Mouse (Mus musculus) brain, adult 2 months (tissue): ENCODE data around the gene Riok2.
A peak's percentile ranks its signal among the peaks of the same experiment; 100 is the strongest.
"Not testable (repeated sequence)": the region's sequence is repeated elsewhere in the genome, so short reads cannot be mapped to it uniquely, and the experiment has no call there.

Experiments
- DNase-seq: peaks from one replicate; pipeline ENCODE4 v3.0.0; 2011; ENCODE audit warnings: low read depth, low spot score

Gene Riok2

DNA sequence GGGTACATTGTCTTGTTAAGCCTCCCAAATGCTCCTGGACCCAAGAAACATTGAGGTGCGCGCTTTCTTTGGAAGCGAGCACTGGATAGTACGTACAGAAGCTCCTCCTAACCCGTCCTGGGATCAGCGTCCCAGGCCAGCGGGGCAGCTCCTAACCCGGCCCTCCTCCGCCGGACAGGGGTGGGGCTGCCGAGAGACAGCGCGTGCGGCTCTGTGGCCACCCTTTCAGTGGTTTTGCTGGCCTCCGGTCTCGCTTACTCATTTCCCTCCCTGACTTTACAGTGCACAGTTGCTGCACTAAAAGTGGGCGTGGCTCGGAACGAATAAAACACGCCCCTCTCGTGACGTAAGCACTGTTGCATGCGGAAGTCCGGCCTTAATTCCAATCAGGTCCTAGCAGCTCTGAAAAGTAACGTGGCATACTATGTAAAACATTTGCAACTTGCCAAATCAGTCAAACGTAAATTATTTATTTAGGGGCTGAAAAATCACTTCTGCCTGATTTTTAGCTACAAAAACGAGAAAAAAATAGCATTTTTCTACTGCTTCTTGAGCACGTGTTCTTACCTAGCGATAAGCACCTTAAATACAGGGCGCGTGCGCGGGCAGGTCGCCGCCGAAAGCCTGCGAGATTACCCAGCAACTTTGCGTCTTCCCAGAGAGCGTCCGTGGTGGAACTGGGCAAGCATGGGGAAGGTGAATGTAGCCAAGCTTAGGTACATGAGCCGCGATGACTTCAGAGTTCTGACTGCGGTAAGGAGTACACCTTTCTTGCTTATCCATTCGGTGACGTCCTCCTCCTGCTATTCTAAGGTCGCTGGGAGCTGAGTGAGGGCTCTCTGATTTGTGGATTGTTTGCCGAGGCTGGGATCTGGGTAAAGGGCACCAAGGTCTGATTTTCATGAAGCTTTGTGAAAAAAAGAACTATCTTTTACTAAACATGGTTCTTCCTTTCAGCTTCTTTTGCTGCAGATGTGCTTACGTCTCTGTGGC is at the start of gene Riok2:
TSS of gene Riok2 (plus strand) at position 392 of the 993 bp plus-strand sequence.
- peak; percentile 99 for DNase-seq

DNA sequence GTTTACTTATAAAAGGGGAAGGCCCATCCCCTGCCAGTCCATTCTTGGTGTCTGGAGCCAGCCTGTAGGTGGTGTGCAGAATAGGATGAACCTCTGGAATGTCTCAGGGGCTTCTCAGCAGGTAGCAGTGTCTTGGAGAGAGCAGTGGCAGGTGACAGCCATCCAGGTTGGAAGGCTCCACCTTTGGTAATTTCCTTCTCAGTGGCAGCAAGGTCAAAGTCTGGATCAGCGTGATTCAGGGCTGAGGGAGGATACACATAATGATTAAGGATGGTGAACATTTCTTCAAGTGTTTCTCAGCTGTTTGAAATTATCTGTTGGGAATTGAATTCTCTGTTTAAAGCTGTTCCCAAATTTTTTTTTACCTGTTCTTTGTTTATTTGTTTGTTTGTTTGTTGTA is 48.1 kb upstream of the Riok2 start:
- not testable (repeated sequence) for DNase-seq

DNA sequence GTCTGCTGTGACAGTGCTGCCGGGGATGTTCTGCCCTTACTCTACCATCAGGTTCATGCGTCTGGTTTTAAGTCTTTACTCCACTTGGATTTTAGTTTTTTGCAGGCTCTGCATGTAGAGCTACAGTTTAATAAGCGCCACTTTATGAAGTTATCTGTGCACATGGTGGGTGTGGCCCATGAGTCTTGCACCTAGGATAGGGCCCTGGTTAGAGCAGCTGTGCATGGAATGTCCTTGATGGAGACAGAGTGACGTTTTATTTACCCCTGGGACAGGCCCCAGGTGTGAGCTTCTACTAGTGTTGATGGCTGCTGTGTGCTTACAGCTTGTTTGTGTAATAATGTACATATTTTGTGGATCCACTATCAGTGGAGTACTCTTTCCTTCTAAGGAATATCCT is 47.5 kb upstream of the Riok2 start:
- DNase-seq: no peak

DNA sequence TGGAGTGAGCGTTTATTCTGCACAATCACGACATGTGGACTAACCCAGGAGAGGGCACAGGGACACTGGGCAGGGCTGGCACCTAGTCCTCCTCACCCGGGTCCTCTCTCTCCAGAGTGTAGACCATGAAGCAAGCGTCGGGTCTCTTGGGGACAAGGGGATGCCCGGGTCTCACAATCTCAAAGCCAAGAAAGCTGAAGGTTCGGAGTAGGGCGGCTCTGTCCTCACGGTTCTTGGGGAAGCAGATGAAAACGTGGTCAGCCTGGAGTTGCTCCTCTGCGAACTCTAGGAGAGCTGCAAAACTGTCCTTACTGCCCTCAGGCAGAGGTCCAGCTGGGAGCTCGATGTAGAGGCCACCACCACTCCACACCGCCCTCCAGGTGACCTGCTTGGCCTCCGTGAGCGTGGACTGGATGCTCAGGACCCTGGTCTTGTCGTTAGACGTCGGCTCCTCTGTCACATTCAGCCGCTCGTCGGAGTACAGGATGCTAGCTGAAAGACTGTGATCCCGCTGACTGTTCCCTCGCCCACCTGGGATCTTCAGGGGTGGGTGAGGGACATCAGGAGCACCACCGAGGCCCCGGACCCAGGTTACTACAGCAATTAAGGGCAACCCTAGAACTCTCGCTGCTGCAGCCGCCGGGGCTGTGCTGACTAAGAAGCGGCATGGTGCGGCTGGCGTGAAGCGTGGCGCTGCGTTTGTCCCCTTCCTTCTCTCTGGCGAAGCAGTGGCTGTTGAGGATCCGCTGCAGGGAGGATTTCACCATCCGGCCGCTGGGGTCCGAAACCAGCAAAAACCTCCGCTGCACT is 28.5 kb upstream of the Riok2 start:
- DNase-seq: peak; percentile 5

DNA sequence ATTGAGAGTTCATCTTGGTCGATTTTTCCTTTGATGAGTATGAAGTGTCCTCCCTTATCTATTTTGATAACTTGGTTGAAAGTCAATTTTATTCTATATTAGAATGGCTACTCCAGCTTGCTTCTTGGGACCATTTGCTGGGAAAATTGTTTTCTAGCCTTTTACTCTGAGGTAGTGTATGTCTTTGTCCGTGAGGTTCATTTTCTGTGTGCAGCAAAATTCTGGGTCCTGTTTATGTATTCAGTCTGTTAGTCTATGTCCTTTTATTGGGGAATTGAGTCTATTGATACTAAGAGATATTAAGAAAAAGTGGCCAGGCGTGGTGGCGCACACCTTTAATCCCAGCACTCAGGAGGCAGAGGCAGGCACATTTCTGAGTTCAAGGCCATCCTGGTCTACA is 27.8 kb upstream of the Riok2 start:
- not testable (repeated sequence) for DNase-seq

DNA sequence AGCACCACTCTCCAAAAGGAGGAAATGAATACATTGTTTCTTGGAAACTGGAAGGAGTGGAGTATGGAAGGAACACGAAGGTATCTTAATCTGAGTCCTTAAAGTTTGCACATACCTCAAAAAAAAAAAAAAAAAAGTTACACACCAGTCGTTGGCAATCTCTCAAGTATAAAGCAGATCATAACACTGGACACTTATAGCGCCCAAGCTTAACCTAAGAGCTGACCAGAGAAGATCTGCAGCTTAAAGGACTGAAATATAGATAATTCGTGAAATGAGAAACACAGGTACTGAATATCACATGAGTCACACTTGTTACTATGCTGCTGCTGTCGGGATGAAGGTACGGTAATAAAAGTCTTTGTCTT is 575 bp upstream of the Riok2 start:
- no peak for DNase-seq

DNA sequence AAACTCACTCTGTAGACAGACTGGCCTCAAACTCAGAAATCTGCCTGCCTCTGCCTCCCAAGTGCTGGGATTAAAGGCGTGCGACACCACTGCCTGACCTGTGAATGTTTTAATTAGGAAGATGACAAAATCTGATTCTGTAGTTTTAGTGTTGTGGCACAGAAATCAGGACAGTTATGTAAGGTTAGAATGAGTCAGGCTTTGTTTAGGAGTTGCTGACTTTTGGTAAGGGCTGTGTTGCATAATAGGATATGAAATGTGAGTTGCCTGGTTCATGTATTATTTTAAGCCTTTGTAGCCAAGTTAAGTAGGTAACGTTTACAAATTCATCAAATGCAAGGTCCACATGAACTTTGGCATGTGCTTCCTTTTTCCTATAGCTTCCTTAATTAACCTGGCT is 1.5 kb downstream of the Riok2 start:
- peak; percentile 19 for DNase-seq

DNA sequence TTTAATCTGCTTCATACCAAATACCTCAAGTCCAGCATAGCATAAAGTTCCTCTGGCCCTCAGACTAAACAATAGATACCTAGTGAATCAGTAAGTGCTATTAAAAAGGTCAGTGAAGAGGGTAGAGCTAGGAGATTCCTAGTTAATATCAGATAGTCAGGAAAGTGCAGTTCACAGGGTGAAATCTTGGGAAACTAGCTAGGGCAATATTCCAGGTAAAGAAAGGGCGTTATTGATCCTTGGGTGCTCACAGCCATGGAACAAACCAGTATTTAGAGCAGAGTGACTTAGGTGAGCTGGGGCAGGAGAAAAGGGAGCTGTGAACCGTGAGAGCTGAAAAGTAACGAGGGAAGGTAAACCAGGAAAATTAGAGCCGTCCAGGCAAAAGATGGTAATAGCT is 9.6 kb downstream of the Riok2 start:
- no peak for DNase-seq

DNA sequence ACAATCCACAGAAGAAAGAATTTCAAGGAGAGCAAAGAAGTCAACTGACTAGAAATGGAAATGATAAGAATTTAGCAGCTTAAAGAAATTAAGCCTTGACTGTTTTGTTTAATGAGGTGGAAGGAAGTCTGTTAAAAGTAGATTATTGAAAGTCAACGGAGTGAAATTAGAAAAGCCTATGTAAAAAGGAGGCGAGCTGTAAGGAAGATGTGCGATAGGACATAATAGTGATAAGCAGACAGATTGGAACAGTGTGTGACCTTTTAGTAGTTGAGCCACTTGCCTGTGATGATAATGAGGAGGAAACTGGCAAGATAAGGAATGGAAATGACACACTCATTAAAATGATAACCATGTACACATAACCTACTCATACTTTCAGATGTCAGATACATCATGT is 10.4 kb downstream of the Riok2 start:
- no peak for DNase-seq

DNA sequence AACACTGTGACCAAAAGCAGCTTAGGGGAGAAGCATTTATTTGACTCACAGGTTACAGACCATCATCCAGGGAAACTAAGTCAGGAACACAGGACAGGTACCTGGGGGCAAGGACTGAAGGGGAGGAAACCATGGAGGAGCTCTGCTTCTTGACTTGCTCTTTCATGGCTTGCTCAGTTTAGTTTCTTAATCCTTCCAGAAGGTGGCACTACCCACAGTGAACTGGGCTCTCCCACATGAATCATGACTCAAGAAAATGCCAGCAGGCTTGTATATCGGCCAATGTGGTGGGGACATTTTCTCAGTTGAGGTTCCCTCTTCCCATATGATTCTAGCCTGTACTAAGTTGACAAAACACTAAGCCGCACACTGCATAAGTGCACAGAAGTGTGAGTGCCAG is 12.0 kb downstream of the Riok2 start:
- DNase-seq: peak; percentile 30

DNA sequence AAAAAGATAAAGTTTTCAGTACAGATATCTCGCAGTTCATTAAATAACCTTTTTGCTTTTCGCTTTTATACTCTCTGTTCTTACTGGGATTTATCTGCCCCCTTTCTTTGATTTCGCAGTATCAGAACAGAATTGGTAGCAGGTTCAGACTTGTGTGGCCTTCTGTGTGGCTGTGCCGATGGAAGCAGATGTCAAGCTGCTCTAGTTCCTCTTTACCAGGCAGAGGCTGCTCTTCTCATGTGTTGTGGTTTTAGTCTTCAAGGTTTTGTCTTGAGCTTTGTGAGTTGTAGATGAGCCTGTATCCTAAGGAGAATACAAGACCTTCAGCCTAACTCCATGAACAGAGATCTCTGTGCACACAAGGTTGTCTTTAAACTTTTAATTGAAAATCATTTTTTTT is 17.7 kb downstream of the Riok2 start:
- DNase-seq: no peak

DNA sequence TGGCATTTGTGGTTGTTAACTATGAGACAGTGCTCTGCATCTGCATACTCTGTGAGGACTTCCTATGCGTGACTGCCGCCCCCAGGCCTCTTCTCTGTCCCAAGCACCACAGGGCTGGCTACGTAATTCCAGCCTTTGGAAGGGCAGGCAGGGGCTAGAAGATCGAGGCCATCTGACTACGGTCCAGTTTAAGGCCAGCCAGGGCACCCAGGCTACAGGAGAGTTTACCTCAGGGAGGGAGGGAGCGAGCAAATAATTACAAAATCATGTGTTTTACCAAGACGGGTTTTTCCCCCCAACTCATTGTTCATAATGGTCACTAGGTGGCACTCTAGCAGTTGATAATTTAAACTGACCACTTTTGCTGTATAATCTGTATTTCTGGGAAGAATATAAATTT is 18.8 kb downstream of the Riok2 start:
- DNase-seq: peak; percentile 37

DNA sequence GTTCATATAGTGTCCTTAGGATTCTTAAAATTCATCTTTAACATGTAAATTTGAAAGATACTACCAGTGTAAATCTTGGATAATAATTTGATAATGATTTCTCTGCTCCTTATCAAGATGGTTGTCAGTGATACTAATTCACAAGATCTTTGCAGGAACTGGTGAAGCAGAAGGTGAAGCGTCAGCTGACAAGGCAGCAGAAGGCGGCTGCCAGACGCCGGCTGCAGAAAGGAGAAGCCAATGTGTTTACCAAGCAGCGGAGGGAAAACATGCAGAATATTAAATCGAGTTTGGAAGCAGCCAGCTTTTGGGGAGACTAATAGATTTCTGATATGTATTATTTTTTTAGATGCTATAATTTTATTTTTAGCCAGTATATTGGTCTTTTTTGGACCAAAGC is 19.2 kb downstream of the Riok2 start:
- DNase-seq: peak; percentile 53

DNA sequence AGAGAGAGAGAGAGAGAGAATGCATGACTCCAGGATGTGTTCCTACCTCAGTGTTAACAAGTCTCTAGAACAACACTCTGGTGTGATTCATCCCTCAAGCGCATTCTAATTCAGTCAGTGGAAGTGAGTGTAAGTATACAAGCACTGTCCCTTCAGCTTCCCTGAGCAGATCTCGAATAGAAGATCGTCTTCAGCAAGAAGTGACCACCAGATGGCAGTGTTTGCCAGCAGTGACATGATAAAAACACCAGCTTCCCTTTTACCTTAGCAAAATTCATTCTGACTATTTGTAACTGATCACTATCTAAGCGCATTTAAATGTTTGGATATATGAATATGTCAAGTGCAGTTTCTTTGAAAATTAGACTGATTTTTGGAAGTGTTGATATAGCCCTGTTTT is 20.2 kb downstream of the Riok2 start:
- peak; percentile 95 for DNase-seq

DNA sequence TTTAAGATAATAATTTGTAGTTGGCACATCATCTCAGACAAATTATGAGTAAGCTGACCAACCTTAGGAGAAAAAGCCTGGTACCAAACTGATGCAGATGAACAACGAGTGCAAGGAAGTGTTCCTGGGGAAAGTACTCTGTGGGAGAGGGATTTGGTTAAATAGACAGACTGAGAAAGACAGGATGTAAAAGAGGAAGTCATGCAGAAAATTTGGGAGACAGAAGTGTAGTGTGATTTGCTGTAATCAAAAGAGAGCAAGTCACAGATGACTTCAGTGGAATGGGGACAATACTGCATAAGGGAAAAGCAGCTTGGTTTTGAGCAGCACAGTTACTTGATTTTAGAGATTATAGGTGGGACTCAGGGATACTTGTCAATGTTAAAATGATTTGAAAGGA is 22.8 kb downstream of the Riok2 start:
- no peak for DNase-seq

DNA sequence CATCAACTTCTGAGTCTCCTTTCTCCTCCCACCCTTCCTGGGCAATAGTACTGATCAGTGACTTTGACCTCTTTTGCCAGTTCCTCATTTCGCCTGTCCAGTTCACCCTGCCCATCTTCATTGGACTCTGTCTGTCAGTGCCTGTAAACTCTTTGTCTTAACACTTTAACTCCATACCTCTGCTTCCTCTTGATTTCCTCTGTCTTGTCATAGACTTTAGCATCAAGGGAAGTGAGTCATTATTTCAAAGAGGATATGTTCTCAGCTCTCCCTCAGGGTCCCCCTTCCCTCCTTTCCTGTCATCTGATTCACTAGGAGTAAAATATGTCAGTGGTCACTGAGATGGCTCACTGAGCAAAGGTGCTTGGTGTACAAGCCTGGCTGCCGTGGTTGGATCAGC is 24.6 kb downstream of the Riok2 start:
- DNase-seq: no peak

DNA sequence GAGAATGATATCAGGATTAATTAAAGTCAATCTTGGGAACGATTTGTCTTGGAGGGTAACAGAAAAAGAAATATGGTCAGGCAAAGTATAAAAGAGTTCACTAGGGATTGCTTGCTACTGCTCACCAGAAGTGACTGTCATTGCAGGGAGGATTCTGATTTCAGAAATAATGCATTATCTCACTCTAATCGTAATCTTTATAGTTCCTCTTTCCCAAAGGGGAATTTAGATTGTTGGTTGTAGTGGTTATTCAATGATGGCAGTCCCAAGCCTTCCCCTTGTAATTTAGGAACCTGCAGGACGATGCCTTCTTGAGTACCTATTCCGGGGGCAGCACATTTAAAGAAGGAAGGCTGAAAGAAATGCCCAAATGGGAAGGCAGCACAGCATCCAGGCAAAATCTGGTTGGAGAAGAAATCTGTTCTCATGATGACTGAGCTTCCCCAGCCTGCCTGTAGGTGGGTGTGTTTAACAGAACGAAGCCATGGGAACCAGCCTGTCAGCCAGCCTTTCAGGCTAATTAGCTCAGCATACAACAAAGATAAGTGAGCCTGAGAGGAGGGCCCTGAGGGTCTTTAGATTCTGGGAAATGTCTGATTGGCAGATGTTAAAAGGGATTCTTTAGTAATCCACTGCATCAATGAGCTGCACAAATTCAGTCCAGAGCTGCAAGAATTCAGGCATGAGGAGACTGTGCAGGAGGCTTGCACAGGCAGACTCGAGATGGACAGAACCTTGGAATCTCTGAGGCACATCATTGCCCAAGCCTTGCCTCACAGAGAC is 28.3 kb downstream of the Riok2 start, which contains the start of gene Lix1:
TSS of gene Lix1 (plus strand) at position 451 of the 783 bp plus-strand sequence.
- peak; percentile 91 for DNase-seq

DNA sequence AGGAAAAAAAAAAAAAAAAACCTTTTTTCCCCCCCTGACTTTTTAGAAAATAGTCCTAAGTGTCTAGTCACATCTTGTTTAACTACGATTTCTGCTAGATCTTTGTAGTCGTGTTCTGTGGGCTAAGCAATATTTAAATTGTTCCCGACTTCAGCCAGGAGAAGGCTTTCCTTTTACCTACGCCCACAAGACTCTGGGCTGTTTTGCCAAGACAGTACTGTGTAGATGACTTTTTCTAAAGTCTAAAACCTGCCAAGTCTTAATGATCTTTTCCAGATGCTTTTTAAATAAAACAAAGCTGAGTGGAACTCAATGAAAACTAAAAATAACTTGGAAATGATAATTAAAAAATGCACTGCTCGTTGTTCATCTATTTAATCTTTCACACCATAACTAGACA is 28.9 kb downstream of the Riok2 start:
- DNase-seq: peak; percentile 65

DNA sequence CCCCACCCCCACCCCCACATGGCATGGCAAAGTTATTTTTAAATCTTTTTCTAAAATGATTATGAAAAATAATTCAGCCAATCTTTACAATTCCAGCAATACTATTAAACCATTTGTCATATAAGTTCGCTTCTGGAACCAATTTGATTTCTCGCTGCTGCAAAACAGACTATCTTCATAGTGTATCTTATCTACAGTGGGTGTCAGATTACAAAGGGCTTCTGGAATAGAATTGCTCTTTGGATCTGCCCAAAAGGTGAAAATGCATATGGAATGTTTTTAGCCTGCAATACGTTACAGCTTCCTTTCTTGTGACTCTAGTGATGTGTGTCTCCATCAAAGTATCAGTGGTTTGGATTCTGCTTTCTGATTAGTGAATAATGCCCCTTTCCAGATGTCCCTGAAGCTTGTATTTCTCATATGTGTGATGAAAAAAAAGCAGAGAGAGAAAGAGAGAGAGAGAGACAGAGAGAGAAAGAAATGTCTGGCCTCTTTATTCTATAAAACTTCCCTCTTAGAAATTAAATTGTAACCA is 29.5 kb downstream of the Riok2 start:
- DNase-seq: no peak

DNA sequence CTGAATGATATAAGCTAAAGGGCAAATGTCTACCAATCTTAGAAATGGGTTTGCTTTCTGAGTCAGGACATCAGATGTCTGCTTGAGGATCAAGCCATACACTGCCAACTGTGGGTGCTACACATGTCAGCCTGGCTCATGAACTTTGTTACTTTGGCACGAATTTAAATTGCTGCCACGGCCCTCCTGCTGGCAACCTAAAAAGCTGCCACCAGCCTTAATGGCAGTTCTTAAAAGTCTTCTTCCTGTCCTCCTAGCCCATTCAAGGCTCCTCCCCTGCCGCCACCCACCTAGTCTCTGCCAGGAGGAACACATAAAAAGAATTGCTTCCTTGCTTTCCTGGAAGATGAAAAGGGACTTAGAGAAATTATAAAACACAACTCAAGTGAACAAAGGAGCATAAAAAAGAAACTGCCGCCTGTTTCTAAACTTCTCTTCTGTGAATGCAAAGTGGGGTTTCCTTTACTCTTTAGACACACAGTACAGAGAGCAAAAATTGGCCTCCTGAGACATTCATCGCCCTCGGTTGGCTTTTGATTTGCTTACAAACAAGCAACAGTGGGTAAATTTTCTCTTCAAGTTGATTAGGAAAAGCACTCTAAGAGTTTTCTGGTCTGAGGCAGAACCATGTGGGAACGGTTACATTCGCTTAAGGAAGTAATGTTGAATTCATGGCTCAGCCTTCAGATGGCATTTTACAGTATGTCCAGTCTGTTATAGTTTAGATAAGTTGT is 30.9 kb downstream of the Riok2 start:
- DNase-seq: peak; percentile 56

DNA sequence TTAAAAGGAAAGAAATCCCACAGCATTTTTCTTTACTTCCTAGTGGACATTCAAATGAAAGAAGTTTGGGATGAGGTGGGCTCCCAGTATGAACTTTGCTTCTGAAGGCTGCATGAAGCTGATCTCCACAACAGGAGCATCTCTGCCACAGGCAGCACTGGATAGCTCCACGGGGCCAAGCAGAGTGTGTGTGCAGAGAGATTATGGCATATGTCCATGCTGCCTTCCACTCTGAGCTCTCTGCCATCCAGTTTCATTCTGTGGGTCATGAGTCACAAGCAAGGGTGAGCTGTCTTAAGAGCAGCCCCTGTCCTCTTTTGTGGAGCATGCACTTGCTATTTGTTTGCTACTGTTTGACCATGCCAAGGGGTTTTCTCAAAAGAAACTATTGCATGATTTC is 31.5 kb downstream of the Riok2 start:
- DNase-seq: no peak
